Mouse (Mus musculus) lung, adult 2 months (tissue): Measurements from ENCODE around the gene Grm2.

Experiments
- CTCF ChIP-seq: fragments of 200-500 bp; IDR thresholded peaks from 2 replicates; pipeline ENCODE4 v1.5.1; 2011; ENCODE audit warnings: mild to moderate bottlenecking, low read length, control low read depth; ENCODE audit not compliant: insufficient read depth
- POLR2A ChIP-seq: fragments of 200-500 bp; IDR thresholded peaks from 2 replicates; pipeline ENCODE4 v1.6.1; 2011; ENCODE audit warnings: low read depth, mild to moderate bottlenecking, control low read depth, low read length, borderline replicate concordance; ENCODE audit errors: extremely low read depth

- TF ChIP-seq CTCF, result no peak
- no peak for TF ChIP-seq POLR2A
Measured at GRCm38 (mm10) chr9:106675965-106676364, 20.1 kb upstream of the Grm2 start.
